Mouse (Mus musculus) liver, embryonic 14.5 days (tissue): ENCODE measurements around the gene Fars2.

Source experiments
- CTCF ChIP-seq: IDR thresholded peaks from 2 replicates; pipeline ENCODE4 v1.5.1; 2016; ENCODE audit warnings: antibody characterized with exemption, low read depth, control low read depth
- EP300 ChIP-seq: IDR thresholded peaks from 2 replicates; pipeline ENCODE4 v1.6.1; 2016; ENCODE audit warnings: antibody characterized with exemption, low read depth

DNA sequence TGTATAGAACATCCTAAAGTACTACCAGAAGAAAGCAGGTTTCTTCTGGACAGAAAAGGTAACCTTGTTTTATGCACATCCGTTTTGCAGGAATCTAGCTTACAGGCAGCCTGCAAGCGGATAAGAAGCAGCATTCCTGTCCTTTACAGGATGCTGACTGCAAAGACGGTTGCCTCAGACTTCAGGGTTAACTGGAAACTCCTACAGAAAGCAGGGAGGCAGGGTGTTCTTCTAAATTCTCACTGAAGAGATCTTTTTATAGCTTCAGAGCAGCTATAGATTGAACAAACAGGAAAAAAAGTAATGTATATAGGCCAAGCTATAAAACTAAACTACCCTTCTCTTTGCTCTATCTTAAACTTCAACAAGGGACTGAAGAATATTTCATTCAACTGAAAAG is 32.5 kb upstream of the Fars2 start:
- TF ChIP-seq CTCF (no peak), EP300 (no peak)
